Mouse (Mus musculus): Measurements from ENCODE around the gene Wasf2.

GRCm38 (mm10) chr4:133227636-133228035 lies 97.3 kb downstream of the Wasf2 start:
- no peak for TF ChIP-seq CTCF (IDR thresholded peaks at IDR 0.05; ENCODE audit: extremely low read depth, insufficient read length, insufficient replicate concordance, low read depth, low read length)
- no peak for TF ChIP-seq POLR2A (IDR thresholded peaks at IDR 0.05; ENCODE audit: low read depth, low read length)

Data from small intestine, adult 2 months (tissue).